Mouse (Mus musculus): ENCODE results near the gene Scgn. TPM values are rescaled to one million over a fixed set of nuclear protein-coding genes. Genes with fewer than 3 reads are reported as not detected.

Gene Scgn
- 0.21 and 0.27 TPM in 2 replicates for polyA plus RNA-seq (2016; fragmentation: Nextera tagmentation; extraction: Ambion mirVana)

GRCm38 (mm10) chr13:23990928-23991327 is at the start of gene Scgn:
Gene Scgn (minus strand): TSS chr13:23991214.
- H3K4me3 ChIP-seq, result peak within 1 kb of the TSS; percentile 47
- under 1% methylated on average over 20 of the region's 20 CpGs for WGBS
- peaks cover 11% of the 10 kb centered on the region for H3K4me1 ChIP-seq
- no peaks in the 10 kb centered on the region for H3K9me3 ChIP-seq (replicated peaks)
- H3K36me3 ChIP-seq, result no peaks in the 10 kb centered on the region
- H3K27me3 ChIP-seq (ENCODE audit: low read depth, poor library complexity, severe bottlenecking), result peaks cover 43% of the 10 kb centered on the region
- DNase-seq (ENCODE audit: low spot score), result peak; percentile 70
- H3K27ac ChIP-seq (replicated peaks), result no peak within 1 kb of the TSS

- no peak for DNase-seq (ENCODE audit: low spot score)
- H3K27me3 ChIP-seq (ENCODE audit: low read depth, poor library complexity, severe bottlenecking), result no peaks in the 10 kb centered on the region
- no peaks in the 10 kb centered on the region for H3K9me3 ChIP-seq (replicated peaks)
- peaks cover 4% of the 10 kb centered on the region; the same call in 1 of the 2 replicates for H3K36me3 ChIP-seq
- H3K27ac ChIP-seq (replicated peaks), result no peak overlapping the region
- peaks cover 18% of the 10 kb centered on the region; the same call in 1 of the 2 replicates for H3K4me1 ChIP-seq
- WGBS, result 83% methylated on average over 7 of the region's 7 CpGs
- H3K4me3 ChIP-seq, result no peak overlapping the region
Observed at GRCm38 (mm10) chr13:24040221-24040620, 49.2 kb upstream of the Scgn start.

GRCm38 (mm10) chr13:24037502-24037901 is 46.5 kb upstream of the Scgn start:
- DNase-seq (ENCODE audit: low spot score), result no peak
- Histone ChIP-seq H3K4me3 (no peak overlapping the region), H3K27ac (replicated peaks) (no peak overlapping the region), H3K36me3 (peaks cover 4% of the 10 kb centered on the region; the same call in 1 of the 2 replicates), H3K9me3 (replicated peaks) (no peaks in the 10 kb centered on the region), H3K27me3 (ENCODE audit: low read depth, poor library complexity, severe bottlenecking) (no peaks in the 10 kb centered on the region), H3K4me1 (peaks cover 14% of the 10 kb centered on the region; the same call in 1 of the 2 replicates)
- 91% methylated on average over 3 of the region's 3 CpGs for WGBS

DNA sequence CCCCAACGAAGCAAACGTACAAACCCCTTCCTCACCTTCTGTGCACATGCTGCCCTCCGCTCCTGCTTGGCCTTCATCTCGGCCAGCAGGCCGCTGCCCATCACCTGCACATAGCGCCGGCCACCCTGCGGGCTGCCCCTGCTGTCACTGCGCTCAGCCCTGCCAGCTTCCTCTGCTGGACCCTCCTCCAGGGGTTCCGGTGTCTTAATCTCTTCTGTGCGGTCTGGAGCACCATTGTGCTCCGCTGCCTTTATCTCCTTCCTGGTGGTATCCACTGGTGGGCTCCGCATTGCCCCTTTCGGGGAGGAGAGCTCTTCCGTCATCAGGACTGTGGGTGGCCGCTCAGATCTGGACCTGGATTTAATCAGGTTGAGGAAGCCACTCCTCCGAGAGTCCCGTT is 45.1 kb upstream of the Scgn start:
- 67% methylated on average over 18 of the region's 18 CpGs for WGBS
- Histone ChIP-seq H3K36me3 (peaks cover 3% of the 10 kb centered on the region; the same call in 1 of the 2 replicates), H3K27ac (replicated peaks) (no peak overlapping the region), H3K27me3 (ENCODE audit: low read depth, poor library complexity, severe bottlenecking) (no peaks in the 10 kb centered on the region), H3K9me3 (replicated peaks) (no peaks in the 10 kb centered on the region), H3K4me1 (peaks cover 14% of the 10 kb centered on the region; the same call in 1 of the 2 replicates), H3K4me3 (no peak overlapping the region)
- no peak for DNase-seq (ENCODE audit: low spot score)

DNA sequence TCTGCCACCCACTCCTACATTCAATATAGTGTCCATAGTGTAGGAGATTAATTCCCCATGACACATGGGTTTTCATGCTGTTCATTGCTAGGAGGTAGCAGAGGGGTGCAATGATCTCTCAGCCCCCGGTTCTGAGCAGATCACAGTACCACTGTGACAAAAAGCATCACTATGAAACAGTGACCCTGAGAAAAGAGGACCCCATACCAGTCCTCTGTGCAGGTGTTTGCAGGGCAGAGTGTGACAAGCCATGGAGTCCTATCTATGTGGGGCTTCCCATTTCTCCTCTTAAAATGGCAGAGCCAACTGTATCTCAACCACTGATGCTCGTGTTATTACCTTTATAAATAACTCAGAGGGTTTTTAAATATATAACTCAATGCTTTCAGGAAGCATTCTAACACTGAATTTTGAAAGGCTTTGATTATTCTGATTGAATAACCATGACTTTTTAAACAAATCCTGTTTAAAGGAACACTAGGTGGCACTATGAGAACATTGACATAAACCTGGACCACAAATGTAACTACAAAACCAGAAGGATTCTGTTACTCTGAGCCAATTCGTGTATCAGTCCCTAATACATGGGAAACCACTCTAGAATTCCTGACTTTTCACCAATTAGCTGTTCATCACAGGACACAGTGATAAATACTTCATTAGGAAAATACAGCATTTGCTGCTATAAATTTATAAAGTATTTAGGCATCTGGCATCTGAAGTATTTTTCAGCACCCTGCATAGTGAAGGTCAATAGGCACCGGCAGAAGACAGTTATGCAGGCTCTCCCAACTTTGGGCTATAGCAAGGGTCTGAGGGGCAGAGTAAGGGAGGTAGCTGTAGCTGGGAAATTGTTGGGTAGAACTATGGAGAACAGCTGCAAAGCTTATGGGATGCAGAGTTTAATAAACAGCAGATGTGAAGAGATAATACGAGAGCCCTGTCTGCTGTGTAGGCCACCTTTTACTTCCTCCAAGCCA is 36.5 kb upstream of the Scgn start:
- no peak overlapping the region for H3K4me3 ChIP-seq
- H3K9me3 ChIP-seq (replicated peaks), result no peaks in the 10 kb centered on the region
- 76% methylated on average over 5 of the region's 5 CpGs for WGBS
- no peaks in the 10 kb centered on the region for H3K27me3 ChIP-seq (ENCODE audit: low read depth, poor library complexity, severe bottlenecking)
- H3K27ac ChIP-seq (replicated peaks), result no peak overlapping the region
- no peak for DNase-seq (ENCODE audit: low spot score)
- no peaks in the 10 kb centered on the region for H3K36me3 ChIP-seq
- H3K4me1 ChIP-seq, result no peaks in the 10 kb centered on the region

DNA sequence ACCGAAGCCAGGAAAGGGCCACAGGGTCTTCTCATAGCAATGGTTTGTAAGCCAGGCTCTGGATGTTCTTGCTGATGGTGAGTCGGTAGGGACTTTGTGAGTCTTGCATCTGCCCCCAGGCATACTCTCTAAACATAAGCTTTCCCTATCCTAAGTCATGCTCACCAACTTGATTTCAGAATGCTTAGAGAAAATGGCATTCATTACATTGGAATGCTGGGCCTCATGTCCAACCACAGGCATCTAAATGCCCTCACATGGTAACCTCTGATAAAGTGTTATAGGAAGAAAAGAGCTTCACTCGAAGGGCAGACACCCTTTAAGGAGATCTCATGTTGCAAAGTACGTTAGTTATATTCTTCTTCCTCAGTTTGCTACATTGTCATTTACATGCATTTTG is 27.5 kb upstream of the Scgn start:
- no peaks in the 10 kb centered on the region for H3K27me3 ChIP-seq (ENCODE audit: low read depth, poor library complexity, severe bottlenecking)
- DNase-seq (ENCODE audit: low spot score), result no peak
- H3K4me3 ChIP-seq, result no peak overlapping the region
- no peaks in the 10 kb centered on the region for H3K9me3 ChIP-seq (replicated peaks)
- no peak overlapping the region for H3K27ac ChIP-seq (replicated peaks)
- peaks cover 4% of the 10 kb centered on the region; the same call in 1 of the 2 replicates for H3K4me1 ChIP-seq
- H3K36me3 ChIP-seq, result no peaks in the 10 kb centered on the region
- 89% methylated on average over 4 of the region's 4 CpGs for WGBS

GRCm38 (mm10) chr13:24005528-24005927 is 14.5 kb upstream of the Scgn start:
- Histone ChIP-seq H3K27ac (replicated peaks) (no peak overlapping the region), H3K4me1 (no peaks in the 10 kb centered on the region), H3K27me3 (ENCODE audit: low read depth, poor library complexity, severe bottlenecking) (no peaks in the 10 kb centered on the region), H3K4me3 (no peak overlapping the region), H3K9me3 (replicated peaks) (no peaks in the 10 kb centered on the region), H3K36me3 (no peaks in the 10 kb centered on the region)
- 90% methylated on average over 2 of the region's 2 CpGs for whole genome bisulfite sequencing
- no peak for DNase-seq (ENCODE audit: low spot score)

DNA sequence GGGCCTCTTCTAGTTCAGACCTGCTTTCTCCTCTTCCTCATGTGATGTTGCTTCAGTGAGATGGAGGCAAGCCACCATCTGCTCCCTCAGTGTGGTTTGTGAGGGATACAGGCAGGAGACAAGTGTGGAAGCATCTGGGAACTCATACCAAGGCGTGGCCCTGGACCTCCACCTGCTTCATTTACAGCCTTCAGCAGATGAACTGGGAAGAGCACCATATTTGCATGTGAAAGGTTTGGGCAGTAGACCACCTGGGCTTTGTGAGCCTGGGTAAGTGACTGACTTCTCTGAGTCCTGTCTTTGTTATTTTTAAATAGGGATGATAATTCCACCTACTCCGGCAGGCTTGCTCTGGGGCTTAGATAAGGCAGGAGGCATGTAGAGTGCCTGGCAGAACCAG is 10.8 kb upstream of the Scgn start:
- Histone ChIP-seq H3K27ac (replicated peaks) (no peak overlapping the region), H3K36me3 (no peaks in the 10 kb centered on the region), H3K27me3 (ENCODE audit: low read depth, poor library complexity, severe bottlenecking) (no peaks in the 10 kb centered on the region), H3K4me3 (no peak overlapping the region), H3K9me3 (replicated peaks) (no peaks in the 10 kb centered on the region), H3K4me1 (no peaks in the 10 kb centered on the region)
- no peak for DNase-seq (ENCODE audit: low spot score)
- 71% methylated on average over 2 of the region's 2 CpGs for WGBS

GRCm38 (mm10) chr13:24001081-24001480 is 10.1 kb upstream of the Scgn start:
- 76% methylated on average over 2 of the region's 2 CpGs for WGBS

GRCm38 (mm10) chr13:23998826-23999225 is 7.8 kb upstream of the Scgn start:
- DNase-seq (ENCODE audit: low spot score), result no peak

More at GRCm38 (mm10) chr13:24001081-24001480, 10.1 kb upstream of the Scgn start:
- Histone ChIP-seq H3K27ac (replicated peaks) (no peak overlapping the region), H3K4me3 (no peak overlapping the region), H3K9me3 (replicated peaks) (no peaks in the 10 kb centered on the region), H3K36me3 (no peaks in the 10 kb centered on the region), H3K4me1 (no peaks in the 10 kb centered on the region), H3K27me3 (ENCODE audit: low read depth, poor library complexity, severe bottlenecking) (no peaks in the 10 kb centered on the region)
- no peak for DNase-seq (ENCODE audit: low spot score)

GRCm38 (mm10) chr13:23994756-23995155 is 3.7 kb upstream of the Scgn start:
- Histone ChIP-seq H3K9me3 (replicated peaks) (no peaks in the 10 kb centered on the region), H3K4me1 (peaks cover 11% of the 10 kb centered on the region), H3K27ac (replicated peaks) (no peak overlapping the region), H3K27me3 (ENCODE audit: low read depth, poor library complexity, severe bottlenecking) (peaks cover 43% of the 10 kb centered on the region), H3K36me3 (no peaks in the 10 kb centered on the region), H3K4me3 (no peak overlapping the region)
- WGBS, result 77% methylated on average over 3 of the region's 3 CpGs
- DNase-seq (ENCODE audit: low spot score), result no peak

More at GRCm38 (mm10) chr13:23998826-23999225, 7.8 kb upstream of the Scgn start:
- H3K4me3 ChIP-seq, result no peak overlapping the region
- WGBS, result 84% methylated on average over 2 of the region's 2 CpGs
- no peak overlapping the region for H3K27ac ChIP-seq (replicated peaks)
- H3K27me3 ChIP-seq (ENCODE audit: low read depth, poor library complexity, severe bottlenecking), result peaks cover 9% of the 10 kb centered on the region
- no peaks in the 10 kb centered on the region for H3K36me3 ChIP-seq
- no peaks in the 10 kb centered on the region; the same call in 1 of the 2 replicates for H3K4me1 ChIP-seq
- no peaks in the 10 kb centered on the region for H3K9me3 ChIP-seq (replicated peaks)

GRCm38 (mm10) chr13:23994024-23994423 is 3.0 kb upstream of the Scgn start:
- peaks cover 43% of the 10 kb centered on the region for H3K27me3 ChIP-seq (ENCODE audit: low read depth, poor library complexity, severe bottlenecking)
- peaks cover 11% of the 10 kb centered on the region for H3K4me1 ChIP-seq
- H3K36me3 ChIP-seq, result no peaks in the 10 kb centered on the region
- 13% methylated on average over 9 of the region's 9 CpGs for WGBS
- DNase-seq (ENCODE audit: low spot score), result no peak
- no peaks in the 10 kb centered on the region for H3K9me3 ChIP-seq (replicated peaks)
- H3K4me3 ChIP-seq, result no peak overlapping the region
- no peak overlapping the region for H3K27ac ChIP-seq (replicated peaks)

- 48% methylated on average over 5 of the region's 5 CpGs for WGBS
- H3K4me1 ChIP-seq, result peaks cover 11% of the 10 kb centered on the region
- no peak overlapping the region for H3K27ac ChIP-seq (replicated peaks)
- no peaks in the 10 kb centered on the region for H3K9me3 ChIP-seq (replicated peaks)
- H3K4me3 ChIP-seq, result no peak overlapping the region
- DNase-seq (ENCODE audit: low spot score), result no peak
- H3K36me3 ChIP-seq, result no peaks in the 10 kb centered on the region
- peaks cover 43% of the 10 kb centered on the region for H3K27me3 ChIP-seq (ENCODE audit: low read depth, poor library complexity, severe bottlenecking)
Observed at GRCm38 (mm10) chr13:23990451-23990850, 563 bp downstream of the Scgn start.
